Mouse (Mus musculus): ENCODE measurements at regions not wholly inside any gene's neighbourhood (a gene's known extent, or its start where the extent isn't known, plus 50 kb on each side); places are given as distances from the start of the nearest gene placed in this dataset.

- DNase-seq (ENCODE audit: low spot score) = no peak
These were observed 287.8 kb upstream of the Vrk2 start for GRCm38 (mm10) chr11:26881635-26882034.
